Mouse (Mus musculus): ENCODE measurements around the gene Fbxo10.
"Not testable (repeated sequence)": the region's sequence is repeated elsewhere in the genome, so short reads cannot be mapped to it uniquely, and the experiment has no call there.

Gene Fbxo10

DNA sequence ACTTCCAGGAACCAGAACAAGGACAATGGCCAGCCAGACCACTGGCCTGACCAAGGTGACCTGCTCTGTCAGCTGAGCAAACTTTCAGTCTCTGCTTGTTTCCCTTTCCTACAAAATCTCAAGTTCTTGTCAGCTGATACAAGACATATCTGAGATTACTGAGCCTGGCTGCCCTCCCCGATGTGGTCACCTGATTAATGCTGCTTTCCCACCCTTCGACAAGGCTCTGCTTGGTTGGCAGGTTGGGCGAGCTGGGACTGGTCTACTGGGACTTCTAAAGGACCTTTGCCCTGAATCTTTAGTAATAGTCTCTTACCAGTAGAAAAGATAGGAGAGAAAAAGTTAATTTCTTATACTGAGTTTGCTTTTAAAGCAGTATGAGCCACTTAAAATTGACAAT is 79.0 kb downstream of the Fbxo10 start:
- no peak for DNase-seq (ENCODE audit: low spot score in 2 of 2)

DNA sequence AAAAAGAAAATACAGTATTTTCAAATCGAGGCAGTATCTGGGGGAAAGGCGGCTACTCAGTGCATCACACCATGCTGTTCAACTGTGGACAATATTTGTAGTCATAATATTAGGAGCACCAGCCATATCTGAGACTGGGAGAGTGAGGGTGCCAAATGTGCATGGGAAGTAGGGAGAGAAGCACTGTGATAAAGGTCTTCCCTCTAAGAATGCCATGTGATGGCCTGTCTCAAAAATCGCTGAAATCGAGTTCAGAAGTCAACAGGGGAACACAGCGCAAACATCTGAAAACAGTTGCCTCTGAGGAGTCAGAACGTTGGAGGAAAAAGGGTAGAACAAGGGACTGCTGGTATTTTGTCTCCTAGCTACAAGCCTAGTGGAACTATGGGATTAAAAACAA is 84.4 kb downstream of the Fbxo10 start:
- no peak for DNase-seq (ENCODE audit: low spot score in 2 of 2)

DNA sequence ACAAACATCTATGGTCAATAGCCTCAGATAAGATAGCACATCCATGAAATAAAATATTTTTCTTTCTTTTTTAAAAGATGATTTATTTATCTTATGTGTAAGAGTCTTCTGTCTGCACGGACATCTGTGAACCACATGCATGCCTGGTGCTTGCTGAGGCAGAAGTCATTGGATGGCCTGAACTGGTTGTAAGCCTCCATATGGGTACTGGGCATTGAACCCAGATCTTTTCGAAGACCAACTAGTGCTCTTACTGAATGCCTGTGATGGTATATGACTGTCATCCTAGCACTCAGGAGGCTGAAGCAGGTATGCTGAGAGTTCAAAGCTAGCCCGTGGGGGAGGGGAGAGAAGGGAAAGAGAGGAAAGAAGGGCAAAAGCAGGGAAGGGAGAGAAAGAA is 86.3 kb downstream of the Fbxo10 start:
- no peak for DNase-seq (ENCODE audit: low spot score in 2 of 2)

DNA sequence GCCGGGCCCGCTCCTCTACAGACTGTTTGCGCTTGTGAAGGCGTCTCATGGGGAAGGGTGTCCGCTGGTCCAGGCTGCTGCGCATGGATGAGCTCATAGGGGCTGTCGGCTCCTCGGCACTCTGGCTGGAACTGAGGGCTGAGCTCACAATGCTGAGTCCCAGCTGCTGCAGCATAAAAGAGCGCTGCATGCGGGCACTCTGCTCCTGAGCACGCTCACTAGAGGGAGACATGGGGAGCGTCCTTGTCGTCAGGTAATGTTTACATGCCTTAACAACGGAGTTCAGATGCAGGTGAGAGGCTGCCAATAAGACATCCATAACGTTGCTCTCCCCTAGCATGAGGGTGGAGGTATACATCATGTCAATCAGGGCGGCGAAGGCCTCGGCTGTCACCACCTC is 89.6 kb downstream of the Fbxo10 start:
- no peak for DNase-seq (ENCODE audit: low spot score in 2 of 2)

DNA sequence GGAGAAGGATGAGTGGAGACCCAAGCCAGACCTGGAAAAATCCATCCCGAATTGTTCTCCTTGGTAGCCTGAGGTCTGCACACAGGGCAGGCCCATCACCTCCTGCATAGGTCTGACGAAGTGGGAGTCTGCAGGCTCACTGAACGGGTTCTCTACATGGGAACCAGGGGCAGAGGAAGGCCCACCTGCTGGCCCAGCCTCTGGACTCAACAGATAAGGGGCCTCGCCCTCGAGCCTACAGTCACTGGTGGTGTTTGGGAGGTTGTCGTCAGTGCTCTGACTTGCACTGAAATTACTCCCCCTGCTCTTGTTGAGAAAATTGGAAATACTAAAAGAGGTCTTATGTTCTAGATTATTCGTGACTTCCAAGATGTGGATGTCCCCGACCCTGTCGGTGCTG is 90.6 kb downstream of the Fbxo10 start:
- DNase-seq (ENCODE audit: low spot score in 2 of 2) = no peak

DNA sequence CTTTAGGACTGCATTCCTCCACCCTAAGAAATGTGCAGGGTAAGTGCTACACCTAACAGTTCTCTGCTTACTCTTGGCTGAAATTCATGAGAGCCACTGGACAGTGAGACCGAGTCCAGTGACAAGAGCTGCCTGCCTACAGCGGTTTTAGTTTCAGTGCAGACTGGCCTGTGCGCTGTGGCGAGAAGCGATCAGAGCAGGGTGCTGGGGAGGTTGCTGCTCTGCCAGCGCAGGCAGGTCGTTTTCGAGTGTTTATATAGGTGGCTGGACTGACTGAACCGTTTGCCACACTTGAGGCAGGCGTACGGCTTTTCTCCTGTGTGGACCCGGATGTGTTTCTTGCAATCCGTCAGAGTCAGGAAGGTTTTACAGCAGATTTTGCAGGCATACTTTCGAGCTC is 91.2 kb downstream of the Fbxo10 start:
- DNase-seq (ENCODE audit: low spot score in 2 of 2) = not testable (repeated sequence)

DNA sequence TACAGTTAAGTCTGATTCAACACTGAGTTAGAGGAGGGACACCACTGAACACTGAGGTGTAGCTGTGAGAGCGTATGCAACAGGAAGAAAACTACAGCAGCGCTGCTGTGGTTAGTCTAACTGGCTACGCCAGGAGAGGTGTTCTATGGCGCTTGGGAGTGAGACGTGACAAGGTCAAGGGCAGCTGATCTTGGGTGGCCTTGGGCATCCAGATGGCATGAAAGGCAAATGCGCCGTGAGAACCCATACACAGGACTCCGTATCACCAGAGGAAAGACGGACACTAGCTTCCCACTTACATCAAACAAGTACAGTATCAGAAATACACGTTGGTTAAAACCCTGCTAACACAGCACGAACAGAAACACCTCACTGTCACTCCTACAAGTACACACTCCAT is 92.1 kb downstream of the Fbxo10 start:
- not testable (repeated sequence) for DNase-seq (ENCODE audit: low spot score in 2 of 2)

DNA sequence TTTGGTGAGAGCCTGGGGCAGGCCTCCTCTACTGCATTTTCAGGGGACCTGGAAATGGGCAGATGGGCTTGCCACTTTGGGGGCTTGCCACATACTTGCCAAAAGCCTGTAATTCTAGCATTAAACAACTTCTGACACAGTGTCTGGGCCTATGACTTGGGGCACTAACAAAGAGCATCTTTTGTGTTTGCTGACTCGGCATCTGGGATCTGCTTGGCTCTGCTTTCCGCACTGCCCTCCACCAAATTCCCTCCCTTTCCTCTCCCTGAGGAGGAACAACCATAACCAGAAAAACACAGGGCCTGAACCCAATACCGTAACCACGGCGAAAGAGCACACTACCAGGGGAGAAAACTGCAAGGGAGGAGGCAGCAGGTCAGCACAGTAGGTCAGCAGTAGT is 93.8 kb downstream of the Fbxo10 start:
- DNase-seq (ENCODE audit: low spot score in 2 of 2) = no peak

All from right cerebral cortex, adult 2 months (tissue).